Mouse (Mus musculus) forebrain, postnatal 0 days (tissue): ENCODE data around the gene Clint1. TPM values are rescaled to one million over a fixed set of nuclear protein-coding genes. Genes with fewer than 3 reads are reported as not detected.
A peak's percentile ranks its signal among the peaks of the same experiment; 100 is the strongest.

Source experiments
- ATAC-seq: fragments of 200-750 bp; cut with Nextera tagmentation; 2 replicates; pipeline ENCODE4 v1.8.0; 2017; ENCODE audit warnings: mild to moderate bottlenecking, moderate library complexity
- DNase-seq: peaks from one replicate; pipeline ENCODE4 v3.0.0-alpha.2; 2015
- H3K27ac ChIP-seq: fragments of 300-500 bp; sonication (generic); 2 replicates; pipeline ENCODE4 v1.5.1; 2014; ENCODE audit warnings: low read depth, mild to moderate bottlenecking, antibody characterized with exemption, low read length, moderate library complexity, mixed read lengths
- H3K27me3 ChIP-seq: fragments of 300-500 bp; sonication (generic); 2 replicates; pipeline ENCODE4 v1.6.1; 2014; ENCODE audit warnings: mild to moderate bottlenecking, low read length, mixed read lengths; ENCODE audit not compliant: insufficient read depth
- H3K36me3 ChIP-seq: fragments of 300-500 bp; sonication (generic); 2 replicates; pipeline ENCODE4 v1.6.1; 2014; ENCODE audit warnings: mild to moderate bottlenecking, moderate library complexity; ENCODE audit not compliant: insufficient read depth
- H3K4me1 ChIP-seq: fragments of 300-500 bp; sonication (generic); 2 replicates; pipeline ENCODE4 v1.6.1; 2014; ENCODE audit warnings: antibody characterized with exemption; ENCODE audit not compliant: insufficient read depth
- H3K4me2 ChIP-seq: fragments of 300-500 bp; sonication (generic); 2 replicates; pipeline ENCODE4 v1.6.1; 2014; ENCODE audit warnings: low read depth, mild to moderate bottlenecking, moderate library complexity
- H3K4me3 ChIP-seq: fragments of 300-500 bp; sonication (generic); 2 replicates; pipeline ENCODE4 v1.5.1; 2014; ENCODE audit warnings: low read depth, low read length, mixed read lengths
- H3K9ac ChIP-seq: fragments of 300-500 bp; sonication (generic); 2 replicates; pipeline ENCODE4 v1.6.1; 2014; ENCODE audit warnings: mild to moderate bottlenecking
- H3K9me3 ChIP-seq: fragments of 300-500 bp; sonication (generic); 2 replicates; pipeline ENCODE4 v1.6.1; 2016; ENCODE audit warnings: low read length
- CTCF ChIP-seq: sonication (generic); IDR thresholded peaks from 2 replicates; pipeline ENCODE4 v1.5.1; 2016; ENCODE audit warnings: antibody characterized with exemption, control low read depth, low read depth
- whole genome bisulfite sequencing: fragments of 180-500 bp; shearing (Covaris S2); extraction: QIAGEN DNeasy Blood & Tissue Kit; methylation state at CpG from one replicate; pipeline ENCODE4 v1.1.7; 2014; 5-methylcytosine and 5-hydroxymethylcytosine counted together
- polyA plus RNA-seq: library from polyadenylated mRNA; unstranded; fragments of >200 nt; fragmentation: Nextera tagmentation; extraction: Ambion mirVana; gene quantifications from 2 replicates; pipeline ENCODE4 v1.2.1, GENCODE M21; 2015
- total RNA-seq: library from RNA; depleted of rRNA; stranded (reverse); fragments of >200 nt; gene quantifications from 2 replicates; pipeline ENCODE4 v1.2.3, GENCODE M21; 2014

Gene Clint1
- total and polyA plus RNA-seq, 2 experiments from 2014 or later, result 28.8 to 32.8 TPM

DNA sequence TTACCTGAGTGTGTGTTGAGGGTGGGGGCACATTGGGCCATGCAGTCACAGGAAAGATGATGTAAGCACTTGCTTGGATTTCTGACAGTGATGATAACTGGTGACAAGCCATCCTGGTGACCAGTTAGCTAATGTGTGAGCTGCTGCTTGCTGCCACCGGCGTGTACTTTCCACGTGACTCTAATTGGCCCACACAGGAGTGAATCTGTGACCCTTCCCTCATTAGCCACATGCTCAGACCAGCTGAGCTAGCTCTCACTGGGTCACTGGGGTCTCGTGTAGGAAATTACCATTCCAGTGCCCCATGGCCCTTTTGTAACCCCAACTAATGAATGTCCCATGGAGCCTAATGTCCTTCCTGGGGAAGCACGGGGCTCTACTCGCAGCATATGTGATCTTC lies 73.6 kb downstream of the Clint1 start:
- 0 out of 2 replicates have a peak, but pooled peaks cover 14% of the 10 kb centered on the region for H3K36me3 ChIP-seq
- no peak for TF ChIP-seq CTCF
- ATAC-seq (no peak), DNase-seq (no peak)
- no peak overlapping the region for H3K27ac ChIP-seq
- 42% methylated on average over 6 of the region's 6 CpGs for WGBS
- no peak overlapping the region for H3K4me2 ChIP-seq
- no peak overlapping the region for H3K4me3 ChIP-seq
- no peaks in the 10 kb centered on the region for H3K27me3 ChIP-seq
- H3K9ac ChIP-seq, result no peak overlapping the region
- 0 out of 2 replicates have a peak, but pooled peaks cover 5% of the 10 kb centered on the region for H3K4me1 ChIP-seq
- no peaks in the 10 kb centered on the region for H3K9me3 ChIP-seq

DNA sequence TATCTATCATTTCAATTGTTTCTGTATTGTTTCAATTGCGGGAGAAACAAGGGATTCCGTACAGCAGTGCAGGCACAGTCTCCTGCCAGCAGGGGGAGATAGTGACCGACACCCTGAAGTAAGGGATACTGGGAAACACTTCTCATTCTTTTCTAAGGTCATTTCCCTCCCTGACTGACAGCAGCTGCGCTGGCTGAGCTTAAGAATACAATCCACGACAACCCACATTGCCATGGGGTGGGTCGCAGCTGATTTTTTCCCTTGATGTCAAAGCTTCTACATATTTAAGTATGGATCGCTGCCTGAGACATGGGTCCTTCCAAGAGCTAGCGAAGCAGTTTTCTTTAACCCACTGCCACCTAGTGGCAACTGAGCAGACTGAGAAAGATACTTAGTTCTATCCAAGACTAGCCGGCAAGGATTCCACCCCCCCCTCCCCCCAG lies 74.8 kb downstream of the Clint1 start:
- Histone ChIP-seq H3K9me3 (no peaks in the 10 kb centered on the region), H3K4me3 (peak overlapping the region; percentile 42), H3K27me3 (no peaks in the 10 kb centered on the region), H3K9ac (peak overlapping the region; percentile 35; the same call in 1 of the 2 replicates), H3K36me3 (peaks cover 17% of the 10 kb centered on the region; the same call in 1 of the 2 replicates), H3K4me2 (peak overlapping the region; percentile 52), H3K27ac (no peak overlapping the region; the same call in 1 of the 2 replicates), H3K4me1 (0 out of 2 replicates have a peak, but pooled peaks cover 5% of the 10 kb centered on the region)
- under 1% methylated on average over 9 of the region's 9 CpGs for WGBS
- peak; percentile 89 for TF ChIP-seq CTCF
- peak; percentile 96 for ATAC-seq
- DNase-seq, result peak; percentile 92

DNA sequence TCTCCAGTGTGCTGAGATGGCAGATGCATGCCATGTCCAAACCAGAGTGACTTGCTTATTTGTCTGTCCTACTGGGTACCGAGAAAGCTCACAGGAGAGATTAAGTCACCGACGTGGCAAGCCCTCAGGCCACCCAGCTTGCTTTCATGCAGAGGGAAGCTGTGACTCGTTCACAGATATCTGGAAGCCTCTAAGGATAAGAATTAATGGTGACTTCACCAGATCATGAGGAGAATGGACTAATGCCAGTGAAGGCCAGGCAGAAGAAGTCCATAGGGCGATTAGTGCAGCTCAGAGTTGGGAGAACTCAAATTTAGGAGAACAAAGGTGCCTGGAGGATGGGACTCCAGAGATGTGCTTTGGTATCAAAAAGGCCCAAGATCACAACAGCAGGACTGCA lies 75.6 kb downstream of the Clint1 start:
- DNase-seq (no peak), ATAC-seq (no peak)
- Histone ChIP-seq H3K27me3 (no peaks in the 10 kb centered on the region), H3K27ac (no peak overlapping the region), H3K9ac (no peak overlapping the region), H3K9me3 (no peaks in the 10 kb centered on the region), H3K4me3 (no peak overlapping the region), H3K36me3 (peaks cover 17% of the 10 kb centered on the region; the same call in 1 of the 2 replicates), H3K4me1 (0 out of 2 replicates have a peak, but pooled peaks cover 5% of the 10 kb centered on the region), H3K4me2 (no peak overlapping the region)
- no peak for TF ChIP-seq CTCF
- 68% methylated on average over 5 of the region's 5 CpGs for WGBS

DNA sequence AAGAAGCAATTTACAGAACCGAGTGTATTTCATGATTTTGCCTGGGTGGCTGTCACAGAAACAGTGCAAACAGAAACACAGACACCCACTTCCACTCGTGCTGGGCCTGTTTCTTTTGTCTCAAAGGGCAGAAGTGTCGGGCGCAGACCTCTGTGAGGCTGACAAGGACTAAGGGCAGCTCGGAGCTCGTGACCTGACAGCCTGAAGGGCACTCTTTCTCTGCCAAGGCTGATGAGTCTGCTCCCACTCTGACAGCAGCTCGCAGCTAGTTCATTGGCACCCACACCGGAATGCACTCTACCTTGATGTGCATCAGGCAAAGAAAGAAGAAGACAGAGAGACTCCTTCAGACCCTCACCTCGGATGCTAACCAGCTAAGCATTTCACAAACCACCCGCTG lies 77.7 kb downstream of the Clint1 start:
- no peaks in the 10 kb centered on the region for H3K27me3 ChIP-seq
- no peak for DNase-seq
- H3K9ac ChIP-seq, result no peak overlapping the region
- H3K36me3 ChIP-seq, result peaks cover 33% of the 10 kb centered on the region
- no peak for TF ChIP-seq CTCF
- H3K27ac ChIP-seq, result no peak overlapping the region
- WGBS, result 87% methylated on average over 10 of the region's 10 CpGs
- no peak for ATAC-seq
- no peaks in the 10 kb centered on the region for H3K9me3 ChIP-seq
- H3K4me3 ChIP-seq, result no peak overlapping the region
- 0 out of 2 replicates have a peak, but pooled peaks cover 5% of the 10 kb centered on the region for H3K4me1 ChIP-seq
- no peak overlapping the region for H3K4me2 ChIP-seq

DNA sequence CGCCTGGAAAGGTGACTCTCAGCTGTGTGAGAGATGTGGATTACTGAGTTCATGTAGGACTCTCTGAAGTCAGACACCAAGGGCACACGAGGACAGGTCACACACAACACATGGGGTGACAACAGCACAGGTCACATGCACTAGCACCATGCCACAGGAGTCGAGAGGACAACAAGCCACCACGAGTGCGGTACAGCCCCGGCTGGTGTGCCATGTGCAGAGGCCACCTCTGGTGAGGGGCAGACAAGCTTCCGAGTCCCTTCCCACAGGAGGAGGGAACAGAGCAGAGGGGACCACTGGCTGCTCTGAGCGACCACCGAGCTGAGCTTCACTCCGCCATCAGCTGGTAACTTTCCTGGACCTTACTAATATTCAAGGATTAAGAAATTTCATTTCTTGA lies 80.9 kb downstream of the Clint1 start:
- peaks cover 52% of the 10 kb centered on the region for H3K36me3 ChIP-seq

DNA sequence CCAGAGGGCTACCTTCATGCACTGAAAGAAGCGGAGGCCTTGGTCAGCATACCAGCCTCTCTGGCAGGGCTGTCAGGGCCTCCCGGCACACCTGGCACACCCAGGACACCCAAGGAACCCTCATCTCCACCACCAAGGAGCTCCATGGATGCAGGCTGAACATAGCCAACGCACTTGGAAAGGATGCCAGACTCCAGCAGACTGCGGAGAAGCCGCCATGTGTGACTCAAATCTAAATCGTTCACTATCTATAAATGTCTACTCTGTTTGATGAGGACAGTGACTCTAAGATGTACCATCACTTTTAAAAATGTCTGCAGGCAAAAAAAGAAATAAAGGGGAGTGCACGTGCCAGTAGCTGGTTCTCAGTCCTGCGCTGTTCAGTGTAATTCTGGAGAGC lies 85.6 kb downstream of the Clint1 start:
- no peak overlapping the region for H3K4me2 ChIP-seq
- DNase-seq (no peak), ATAC-seq (no peak)
- H3K27ac ChIP-seq, result no peak overlapping the region
- no peak overlapping the region for H3K9ac ChIP-seq
- H3K9me3 ChIP-seq, result no peaks in the 10 kb centered on the region
- H3K27me3 ChIP-seq, result no peaks in the 10 kb centered on the region
- H3K4me1 ChIP-seq, result peaks cover under 1% of the 10 kb centered on the region; the same call in 1 of the 2 replicates
- no peak for TF ChIP-seq CTCF
- peaks cover 35% of the 10 kb centered on the region for H3K36me3 ChIP-seq
- H3K4me3 ChIP-seq, result no peak overlapping the region
- WGBS, result 91% methylated on average over 8 of the region's 8 CpGs

More for the DNA sequence above, 80.9 kb downstream of the Clint1 start:
- Histone ChIP-seq H3K27ac (no peak overlapping the region), H3K4me3 (no peak overlapping the region), H3K4me2 (no peak overlapping the region), H3K4me1 (no peaks in the 10 kb centered on the region), H3K9ac (no peak overlapping the region), H3K27me3 (no peaks in the 10 kb centered on the region), H3K9me3 (no peaks in the 10 kb centered on the region)
- WGBS, result 94% methylated on average over 10 of the region's 10 CpGs
- TF ChIP-seq CTCF, result no peak
- no peak for DNase-seq
- ATAC-seq, result no peak

DNA sequence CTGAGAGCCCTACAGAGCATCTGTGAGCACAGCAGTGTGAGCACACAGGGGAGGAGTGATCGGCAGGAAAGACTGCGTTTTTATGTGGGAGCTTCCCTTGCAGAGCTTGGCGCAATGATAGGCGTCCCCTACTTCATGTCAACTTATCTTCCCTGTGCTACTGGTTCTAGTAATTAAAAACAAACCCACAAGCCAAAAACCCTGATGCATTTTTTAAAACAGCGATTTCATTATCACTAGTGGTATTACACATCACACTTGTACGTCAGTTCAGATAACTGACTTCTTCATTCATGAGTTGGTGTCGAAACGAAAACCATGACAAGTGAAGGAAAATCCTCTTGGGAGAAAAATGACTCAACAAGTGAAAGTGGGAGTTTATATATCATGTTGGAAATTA lies 87.1 kb downstream of the Clint1 start:
- Histone ChIP-seq H3K4me2 (no peak overlapping the region), H3K9me3 (no peaks in the 10 kb centered on the region), H3K4me3 (no peak overlapping the region), H3K4me1 (peaks cover 9% of the 10 kb centered on the region), H3K27me3 (no peaks in the 10 kb centered on the region), H3K36me3 (peaks cover 25% of the 10 kb centered on the region), H3K9ac (no peak overlapping the region), H3K27ac (no peak overlapping the region)
- no peak for TF ChIP-seq CTCF
- no peak for ATAC-seq
- no peak for DNase-seq
- WGBS, result 78% methylated on average over 8 of the region's 8 CpGs
